Mouse (Mus musculus) thymus, adult 2 months (tissue): ENCODE results near the gene Elovl6. TPM values are rescaled to one million over a fixed set of nuclear protein-coding genes. Genes with fewer than 3 reads are reported as not detected.
A peak's percentile ranks its signal among the peaks of the same experiment; 100 is the strongest.

Source experiments
- DNase-seq: peaks from one replicate; pipeline ENCODE4 v3.0.0; 2021
- H3K27ac ChIP-seq: fragments of 200-500 bp; 2 replicates; pipeline ENCODE4 v1.5.1; 2012; ENCODE audit warnings: low read length, control low read depth; ENCODE audit not compliant: control insufficient read depth, insufficient read depth
- H3K27me3 ChIP-seq: fragments of 200-500 bp; 2 replicates; pipeline ENCODE4 v1.6.1; 2012; ENCODE audit warnings: mild to moderate bottlenecking, low read length, moderate library complexity, mixed read lengths; ENCODE audit not compliant: control insufficient read depth, insufficient read depth
- H3K36me3 ChIP-seq: fragments of 200-500 bp; 2 replicates; pipeline ENCODE4 v1.6.1; 2012; ENCODE audit warnings: mild to moderate bottlenecking, low read length, moderate library complexity; ENCODE audit not compliant: control insufficient read depth, insufficient read depth
- H3K4me1 ChIP-seq: fragments of 200-500 bp; replicated peaks from 2 replicates; pipeline ENCODE4 v1.6.1; 2012; ENCODE audit warnings: low read length; ENCODE audit not compliant: control insufficient read depth, insufficient read depth
- H3K4me3 ChIP-seq: fragments of 200-500 bp; 2 replicates; pipeline ENCODE4 v1.5.1; 2012; ENCODE audit warnings: mild to moderate bottlenecking, low read length, control low read depth, moderate library complexity; ENCODE audit not compliant: control insufficient read depth, insufficient read depth
- CTCF ChIP-seq: fragments of 200-500 bp; IDR thresholded peaks from 2 replicates; pipeline ENCODE4 v1.5.1; 2012; ENCODE audit warnings: mild to moderate bottlenecking, control low read depth, low read length, moderate library complexity, borderline replicate concordance; ENCODE audit not compliant: control insufficient read depth, poor library complexity, insufficient read depth; ENCODE audit errors: extremely low read depth
- POLR2A ChIP-seq: fragments of 200-500 bp; IDR thresholded peaks from 2 replicates; pipeline ENCODE4 v1.6.1; 2012; ENCODE audit warnings: mild to moderate bottlenecking, low read length, control low read depth, moderate library complexity; ENCODE audit not compliant: control insufficient read depth, poor library complexity, insufficient read depth; ENCODE audit errors: extremely low read depth
- WGBS: fragments of 180-500 bp; shearing (Covaris S2); methylation state at CpG from one replicate; pipeline ENCODE4 v1.1.7; 2018; 5-methylcytosine and 5-hydroxymethylcytosine counted together
- polyA plus RNA-seq: library from polyadenylated mRNA; depleted of rRNA; stranded (reverse); fragments of >200 nt; gene quantifications from 2 replicates; pipeline ENCODE4 v1.2.3, GENCODE M21; 2012

Elovl6 gene
- polyA plus RNA-seq, 1 experiment, result 24.8 TPM

DNA sequence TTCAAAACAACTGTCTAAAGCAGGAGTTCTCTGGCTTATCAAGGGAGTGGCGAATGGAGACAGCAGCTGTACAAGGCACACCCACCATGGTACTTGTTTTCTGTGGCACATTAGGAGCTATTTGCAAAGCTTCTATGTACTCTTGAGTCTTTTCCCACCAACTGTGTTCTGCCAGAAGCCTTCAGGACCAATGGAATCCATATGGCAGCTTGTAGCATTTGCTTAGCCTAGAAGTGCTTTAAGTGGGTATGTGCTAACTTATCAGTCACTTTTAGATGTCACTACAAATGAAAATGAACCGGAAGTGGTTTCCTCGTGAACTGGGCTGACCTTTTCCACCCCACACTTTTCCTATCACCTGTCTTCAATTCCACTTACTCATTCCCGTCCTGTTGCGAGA lies 89.1 kb downstream of the Elovl6 start:
- DNase-seq, result no peak
- WGBS, result 65% methylated on average over 5 of the region's 5 CpGs
- H3K36me3 ChIP-seq, result no peaks in the 10 kb centered on the region
- TF ChIP-seq CTCF (no peak), POLR2A (no peak)
- H3K4me3 ChIP-seq, result no peak overlapping the region
- H3K4me1 ChIP-seq, result no peaks in the 10 kb centered on the region
- H3K27me3 ChIP-seq, result no peaks in the 10 kb centered on the region
- H3K27ac ChIP-seq, result no peak overlapping the region

DNA sequence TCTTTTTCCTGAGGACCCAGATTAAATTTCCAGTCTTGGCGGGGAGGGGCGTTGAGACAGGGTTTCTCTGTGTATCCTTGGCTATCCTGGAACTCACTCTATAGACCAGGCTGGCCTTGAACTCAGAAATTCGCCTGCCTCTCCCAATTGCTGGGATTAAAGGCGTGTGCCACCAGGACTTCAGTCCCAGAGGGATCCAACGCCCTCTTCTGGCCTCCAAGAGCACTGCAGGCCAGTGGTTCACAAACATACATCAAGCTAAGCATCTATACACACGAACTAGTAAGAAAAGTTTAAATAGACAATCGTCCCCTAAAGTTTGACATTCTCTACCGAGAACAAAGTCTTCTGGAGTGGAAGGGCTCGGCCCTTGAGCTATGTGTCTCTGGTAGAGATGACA lies 90.0 kb downstream of the Elovl6 start:
- no peak overlapping the region for H3K4me3 ChIP-seq
- WGBS, result 76% methylated on average over 9 of the region's 9 CpGs
- H3K27me3 ChIP-seq, result no peaks in the 10 kb centered on the region
- no peak overlapping the region for H3K27ac ChIP-seq
- no peaks in the 10 kb centered on the region for H3K4me1 ChIP-seq
- peak; percentile 52 for DNase-seq
- H3K36me3 ChIP-seq, result no peaks in the 10 kb centered on the region
- 0 out of 2 replicates have a peak, but pooled peaks have one; percentile 44 for TF ChIP-seq CTCF
- TF ChIP-seq POLR2A, result no peak

DNA sequence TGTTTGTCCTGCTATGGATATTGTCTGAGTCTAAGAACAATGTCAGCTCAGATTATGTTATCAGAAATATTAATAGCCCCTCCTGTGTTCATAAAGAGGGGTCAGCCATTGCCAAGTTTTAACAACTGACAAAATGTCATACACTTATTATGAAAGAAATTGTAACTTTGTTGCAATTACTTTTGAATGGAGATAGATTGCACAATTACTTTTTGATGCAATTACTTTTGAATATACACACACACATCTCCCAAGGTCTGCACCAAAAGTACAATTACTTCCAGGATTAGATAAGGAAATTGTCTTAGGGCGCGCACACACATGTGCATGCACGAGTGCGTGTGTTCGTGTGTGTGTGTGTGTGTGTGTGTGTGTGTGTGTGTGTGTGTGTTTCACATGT lies 90.5 kb downstream of the Elovl6 start:
- Histone ChIP-seq H3K36me3 (no peaks in the 10 kb centered on the region), H3K4me3 (no peak overlapping the region), H3K27me3 (no peaks in the 10 kb centered on the region), H3K27ac (no peak overlapping the region), H3K4me1 (no peaks in the 10 kb centered on the region)
- TF ChIP-seq CTCF (no peak), POLR2A (no peak)
- no peak for DNase-seq
- WGBS, result 98% methylated on average over 5 of the region's 5 CpGs

GRCm38 (mm10) chr3:129624193-129624805 lies 92.1 kb downstream of the Elovl6 start:
- Histone ChIP-seq H3K4me3 (no peak overlapping the region), H3K27me3 (no peaks in the 10 kb centered on the region), H3K27ac (no peak overlapping the region), H3K4me1 (no peaks in the 10 kb centered on the region), H3K36me3 (no peaks in the 10 kb centered on the region)
- WGBS, result 89% methylated on average over 10 of the region's 10 CpGs
- no peak for TF ChIP-seq POLR2A
- no peak for TF ChIP-seq CTCF
- DNase-seq, result no peak

GRCm38 (mm10) chr3:129627281-129627680 lies 95.1 kb downstream of the Elovl6 start:
- WGBS, result 96% methylated on average over 4 of the region's 4 CpGs
- DNase-seq, result no peak
- Histone ChIP-seq H3K36me3 (no peaks in the 10 kb centered on the region), H3K27ac (no peak overlapping the region), H3K4me3 (no peak overlapping the region), H3K4me1 (no peaks in the 10 kb centered on the region), H3K27me3 (no peaks in the 10 kb centered on the region)
- no peak for TF ChIP-seq CTCF
- TF ChIP-seq POLR2A, result no peak

DNA sequence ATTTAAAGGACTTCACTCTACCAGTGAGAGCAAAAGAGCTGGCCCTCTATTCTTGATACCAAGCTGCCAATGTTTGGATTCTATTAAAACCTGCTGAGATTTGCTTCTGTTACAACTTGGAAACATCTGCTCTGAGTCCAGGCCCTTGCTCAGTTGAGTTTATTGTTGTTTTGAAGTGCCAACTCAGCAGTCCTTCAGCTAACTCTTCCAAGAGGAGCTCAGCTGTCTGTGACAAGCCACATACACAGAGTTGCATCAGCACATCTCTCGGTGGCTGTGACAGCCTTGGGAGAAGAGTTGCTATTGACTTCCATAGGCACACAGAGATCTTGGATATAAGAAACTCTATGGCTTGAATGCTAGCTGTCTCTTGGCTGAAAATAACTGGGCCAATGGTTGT lies 98.9 kb downstream of the Elovl6 start:
- TF ChIP-seq POLR2A (no peak), CTCF (no peak)
- no peak overlapping the region for H3K4me3 ChIP-seq
- no peaks in the 10 kb centered on the region for H3K36me3 ChIP-seq
- no peak for DNase-seq
- H3K27me3 ChIP-seq, result no peaks in the 10 kb centered on the region
- H3K27ac ChIP-seq, result no peak overlapping the region
- no peaks in the 10 kb centered on the region for H3K4me1 ChIP-seq
- WGBS, result 97% methylated on average over 1 of the region's 1 CpGs

- no peak for TF ChIP-seq CTCF
- TF ChIP-seq POLR2A, result no peak
- no peak overlapping the region for H3K4me3 ChIP-seq
- no peaks in the 10 kb centered on the region for H3K36me3 ChIP-seq
- no peak for DNase-seq
- no peaks in the 10 kb centered on the region for H3K4me1 ChIP-seq
- 98% methylated on average over 5 of the region's 5 CpGs for WGBS
- H3K27ac ChIP-seq, result no peak overlapping the region
- H3K27me3 ChIP-seq, result no peaks in the 10 kb centered on the region
Observed at GRCm38 (mm10) chr3:129631857-129632256, 99.7 kb downstream of the Elovl6 start.
